Mouse (Mus musculus): ENCODE results near the gene A3galt2. TPM values are rescaled to one million over a fixed set of nuclear protein-coding genes. Genes with fewer than 3 reads are reported as not detected.

Gene A3galt2
- polyA plus RNA-seq, 1 experiment from 2014 or later: 0.35 TPM

Other genes with a start within 250 kb of the A3galt2 start
- gene Zscan20, start 145.3 kb upstream of the A3galt2 start, polyA plus RNA-seq (2014; fragmentation: Nextera tagmentation; extraction: Ambion mirVana): 3.2 and 3.3 TPM in 2 replicates
- gene Tlr12, start 136.7 kb upstream of the A3galt2 start, polyA plus RNA-seq (2014; fragmentation: Nextera tagmentation; extraction: Ambion mirVana): 0.65 and 1.2 TPM in 2 replicates
- 22.4 and 27.1 TPM in 2 replicates for gene Phc2, start 100.7 kb upstream of the A3galt2 start, polyA plus RNA-seq (2014; fragmentation: Nextera tagmentation; extraction: Ambion mirVana)
- gene Zfp362, start 50.7 kb downstream of the A3galt2 start, polyA plus RNA-seq (2014; fragmentation: Nextera tagmentation; extraction: Ambion mirVana): 30.5 and 31.3 TPM in 2 replicates
- gene Trim62, start 128.2 kb downstream of the A3galt2 start, polyA plus RNA-seq (2014; fragmentation: Nextera tagmentation; extraction: Ambion mirVana): 6.5 and 6.6 TPM in 2 replicates
- gene Azin2, start 207.1 kb downstream of the A3galt2 start, polyA plus RNA-seq (2014; fragmentation: Nextera tagmentation; extraction: Ambion mirVana): 17.5 and 20.1 TPM in 2 replicates
- 183 and 184 TPM in 2 replicates for gene Ak2, start 236.6 kb downstream of the A3galt2 start, polyA plus RNA-seq (2014; fragmentation: Nextera tagmentation; extraction: Ambion mirVana)